Mouse (Mus musculus) right cerebral cortex, postnatal 25 days (tissue): ENCODE data around the gene Alk.

Source experiments
- DNase-seq: peaks from one replicate; pipeline ENCODE4 v3.0.0; 2022

Alk gene

GRCm38 (mm10) chr17:71962746-71963145 is 641.7 kb downstream of the Alk start:
- DNase-seq, result no peak

DNA sequence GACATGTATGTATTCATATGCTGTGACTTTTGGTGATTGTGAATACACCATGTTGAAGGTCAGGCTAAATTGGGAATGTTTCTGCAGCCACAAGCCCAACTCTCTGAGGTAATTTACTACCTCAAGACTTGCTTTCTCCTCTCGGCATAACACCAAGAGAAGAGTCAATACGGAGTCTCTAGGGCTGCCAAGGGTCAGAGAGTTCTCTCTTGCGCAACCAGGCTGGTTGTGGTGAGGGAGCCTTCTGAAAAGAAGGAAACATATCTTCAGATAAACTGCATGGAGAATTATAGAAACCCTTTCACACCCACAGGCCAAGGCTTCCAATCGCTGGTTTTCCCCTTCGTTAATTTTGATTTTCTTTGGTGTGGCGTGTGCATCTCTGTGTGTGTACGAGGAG is 649.4 kb downstream of the Alk start:
- DNase-seq, result no peak

DNA sequence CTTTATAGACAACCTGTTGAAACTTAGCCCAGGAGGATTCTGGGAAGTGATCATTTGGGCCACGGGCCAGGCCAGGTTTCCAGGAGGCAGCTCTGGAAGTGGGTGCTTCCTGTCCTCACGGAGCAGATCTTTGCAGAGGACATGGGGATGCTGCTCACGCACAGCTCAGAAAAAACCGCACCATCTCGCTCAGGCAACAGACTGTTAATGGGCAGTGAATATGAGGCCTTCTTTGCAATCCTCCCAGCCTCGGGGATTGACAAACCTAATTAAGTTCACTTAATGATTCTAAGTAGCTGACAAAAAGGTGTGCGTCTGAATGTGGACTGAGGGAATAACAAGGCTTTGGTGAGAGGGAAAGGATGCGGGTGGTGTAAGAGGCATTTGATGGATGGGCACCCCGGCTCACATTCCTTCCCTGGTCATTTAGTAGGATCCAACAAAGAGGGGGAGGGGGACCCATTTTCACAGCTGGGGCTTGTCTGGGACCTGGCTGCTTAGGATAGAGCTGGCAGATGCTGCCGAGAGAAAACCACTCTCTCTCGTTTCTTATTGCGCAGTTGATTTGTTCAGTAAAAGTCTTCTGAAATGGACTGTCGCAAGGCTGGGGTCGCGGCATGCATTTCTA is 650.1 kb downstream of the Alk start:
- DNase-seq, result no peak

- DNase-seq, result no peak
These were observed 653.5 kb downstream of the Alk start for GRCm38 (mm10) chr17:71950968-71951367.

DNA sequence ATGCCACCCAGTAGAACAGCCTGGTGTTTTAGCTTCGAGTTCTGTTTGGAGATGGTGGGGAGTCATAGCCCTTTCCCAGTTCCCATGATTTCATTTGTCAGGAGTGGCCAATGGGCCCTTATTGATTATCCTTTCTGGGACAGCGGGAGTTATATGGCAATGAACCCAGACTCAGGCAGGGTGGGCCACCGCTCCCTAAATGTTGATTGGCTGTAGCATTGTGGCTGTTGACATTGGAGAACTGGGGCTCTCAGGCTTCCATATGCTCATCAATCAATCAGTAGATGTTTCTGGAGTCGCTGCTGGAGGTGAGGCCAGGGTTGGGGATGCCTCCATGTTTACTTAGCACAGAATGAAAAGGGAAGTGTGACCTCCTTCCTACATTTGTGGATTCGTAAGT is 655.7 kb downstream of the Alk start:
- DNase-seq, result no peak

DNA sequence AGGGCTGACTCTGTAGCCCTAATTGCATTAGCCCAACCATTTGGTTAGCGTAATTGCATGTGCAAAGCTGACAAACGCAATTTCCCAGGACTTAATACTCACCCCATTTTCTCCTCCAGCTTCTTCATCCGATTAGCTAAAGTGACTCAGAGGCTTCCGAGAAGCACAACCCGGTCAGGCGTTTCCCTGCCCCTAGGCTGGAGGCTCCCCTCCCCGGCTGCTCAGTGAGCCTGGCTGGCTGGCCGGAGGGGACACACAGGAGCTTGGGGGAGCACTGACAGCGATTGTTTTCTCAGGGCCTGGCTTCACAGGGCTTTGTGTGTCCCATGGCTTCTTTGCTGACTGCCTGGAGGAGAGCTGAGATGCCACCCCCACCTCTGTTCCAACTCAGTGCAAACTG is 657.0 kb downstream of the Alk start:
- DNase-seq, result no peak

DNA sequence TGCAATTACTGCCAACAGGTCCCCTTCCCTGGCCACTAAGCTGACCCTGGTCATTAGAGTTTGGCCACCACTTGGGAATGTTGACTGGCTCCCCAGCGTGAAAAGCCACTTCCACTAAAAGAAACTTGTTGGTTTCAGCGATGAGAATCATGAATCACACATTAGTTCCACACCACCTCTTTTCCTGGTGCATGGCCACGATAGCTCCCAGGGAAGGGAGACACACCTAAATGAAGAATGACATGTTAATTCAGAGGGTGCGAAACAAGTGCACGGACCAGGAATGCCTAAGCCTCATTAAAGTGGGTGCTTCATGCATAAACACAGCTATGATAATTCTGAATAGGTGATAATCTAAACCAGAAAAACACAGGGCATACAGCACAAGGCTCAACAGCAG is 660.4 kb downstream of the Alk start:
- no peak for DNase-seq

DNA sequence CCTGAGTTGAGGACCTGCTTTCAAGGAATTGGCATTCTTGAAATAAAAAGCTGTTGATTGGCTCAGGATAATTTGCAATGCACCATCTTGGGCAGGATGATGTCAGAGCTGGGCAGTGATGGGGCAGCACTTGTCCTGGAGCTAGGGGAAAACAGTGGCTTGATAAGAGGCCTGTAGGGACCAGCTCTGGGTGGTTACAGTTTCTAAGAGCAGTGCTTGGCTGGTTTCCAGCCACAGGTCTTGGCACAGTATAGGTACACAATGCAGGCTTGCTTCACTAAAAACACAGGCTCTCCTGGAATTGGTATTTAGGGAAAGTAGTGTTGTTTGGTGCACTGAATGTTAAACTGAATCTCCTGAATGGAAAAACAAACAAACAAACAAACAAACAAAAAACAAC is 662.4 kb downstream of the Alk start:
- DNase-seq, result no peak

DNA sequence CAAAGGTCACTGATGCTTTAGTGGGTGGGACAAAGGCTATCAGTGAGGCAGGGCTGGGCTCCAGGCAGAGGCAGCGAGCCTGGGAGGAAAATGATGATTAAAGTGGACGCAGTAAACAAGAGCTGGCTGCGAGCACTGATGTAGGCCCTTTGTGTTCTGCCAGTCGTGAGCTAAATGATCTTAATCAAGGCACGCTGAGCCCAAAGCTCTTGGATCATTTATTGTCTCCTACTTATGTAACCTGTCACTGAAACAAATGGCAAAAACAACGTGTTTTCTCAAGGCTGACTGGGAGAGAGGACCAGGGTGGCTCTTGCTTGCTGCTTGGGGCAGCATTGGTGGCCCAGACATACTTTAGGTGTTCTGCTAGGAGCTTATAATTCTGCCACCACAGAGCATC is 663.0 kb downstream of the Alk start:
- DNase-seq, result no peak

- no peak for DNase-seq
These were observed 667.7 kb downstream of the Alk start for GRCm38 (mm10) chr17:71936681-71937080.

DNA sequence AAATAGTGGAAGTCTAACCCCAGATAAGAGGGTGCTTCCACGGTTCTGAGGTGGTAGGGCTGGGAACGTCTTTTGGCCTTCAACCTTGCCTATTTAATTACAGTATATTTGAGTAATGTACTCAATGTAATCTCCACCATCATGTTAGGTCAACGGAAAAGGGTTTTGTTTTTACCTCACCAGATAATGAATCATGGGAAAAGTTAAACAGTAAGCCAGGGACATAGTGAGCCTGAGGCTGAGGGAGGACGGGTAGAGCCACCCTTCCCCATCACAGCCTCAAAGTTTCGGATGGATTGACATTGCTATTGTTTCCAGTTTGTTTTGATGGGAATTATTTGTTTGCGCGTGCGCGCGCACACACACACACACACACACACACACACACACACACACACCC is 668.6 kb downstream of the Alk start:
- no peak for DNase-seq

DNA sequence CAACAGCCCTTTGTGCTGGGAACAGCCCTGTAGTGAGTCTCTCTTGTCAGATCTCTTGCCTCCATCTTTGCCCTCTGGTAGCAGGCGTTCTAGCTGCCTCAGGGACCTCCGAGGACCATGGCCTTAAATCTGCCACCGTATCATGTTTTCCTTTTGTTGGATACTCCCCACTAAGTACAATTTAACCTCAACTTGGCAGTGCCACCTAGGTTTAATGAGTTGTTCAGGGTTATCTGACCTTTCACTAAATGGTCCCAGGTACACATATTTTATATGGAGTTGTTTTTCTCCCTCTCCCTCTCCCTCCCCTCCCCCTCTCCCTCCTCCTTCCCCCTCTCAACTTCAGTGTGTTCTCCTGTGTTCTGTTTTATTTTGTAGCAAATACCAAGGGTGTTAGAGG is 669.1 kb downstream of the Alk start:
- no peak for DNase-seq

GRCm38 (mm10) chr17:71914941-71915340 is 689.5 kb downstream of the Alk start:
- DNase-seq, result no peak

DNA sequence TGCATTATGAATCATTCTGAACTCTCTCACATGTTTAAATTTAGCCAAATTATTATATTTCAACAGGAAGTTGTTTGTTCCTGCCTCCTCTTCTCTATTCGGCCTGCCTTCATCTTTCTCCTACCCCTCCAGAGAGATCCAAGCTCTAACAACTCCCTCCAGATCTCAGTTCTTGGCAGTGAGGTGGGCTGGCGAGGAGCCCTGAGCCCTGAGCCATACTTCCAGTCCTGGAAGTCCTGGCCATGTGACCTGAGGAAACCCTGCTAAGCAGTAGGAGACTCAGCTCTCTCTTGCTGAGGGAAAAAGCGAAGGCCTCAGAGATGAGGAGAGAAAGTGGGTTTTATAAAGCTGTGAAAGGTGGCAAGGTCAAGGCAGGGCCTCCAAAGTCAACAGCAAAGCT is 689.9 kb downstream of the Alk start:
- no peak for DNase-seq

GRCm38 (mm10) chr17:71913188-71913587 is 691.2 kb downstream of the Alk start:
- DNase-seq, result no peak

- DNase-seq, result no peak
These were observed 695.3 kb downstream of the Alk start for GRCm38 (mm10) chr17:71909107-71909506.

DNA sequence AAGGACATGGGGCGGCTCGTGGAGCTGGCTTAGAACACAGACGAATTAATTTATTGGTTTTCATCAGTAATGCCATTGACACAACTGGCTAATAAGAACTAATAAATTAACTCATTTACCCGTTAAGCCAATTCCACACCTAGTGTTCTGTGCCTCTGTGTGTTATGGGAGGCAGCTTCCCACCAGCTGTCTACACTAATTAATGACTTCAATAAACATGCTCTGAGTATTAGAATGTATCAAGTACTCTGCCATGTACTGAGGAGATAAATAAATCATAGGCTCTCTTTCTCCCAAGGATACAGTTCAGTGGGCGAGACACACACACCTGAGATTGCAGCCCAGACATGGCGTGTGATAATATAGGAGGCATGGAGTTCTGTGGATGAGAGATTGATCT is 723.1 kb downstream of the Alk start:
- no peak for DNase-seq

DNA sequence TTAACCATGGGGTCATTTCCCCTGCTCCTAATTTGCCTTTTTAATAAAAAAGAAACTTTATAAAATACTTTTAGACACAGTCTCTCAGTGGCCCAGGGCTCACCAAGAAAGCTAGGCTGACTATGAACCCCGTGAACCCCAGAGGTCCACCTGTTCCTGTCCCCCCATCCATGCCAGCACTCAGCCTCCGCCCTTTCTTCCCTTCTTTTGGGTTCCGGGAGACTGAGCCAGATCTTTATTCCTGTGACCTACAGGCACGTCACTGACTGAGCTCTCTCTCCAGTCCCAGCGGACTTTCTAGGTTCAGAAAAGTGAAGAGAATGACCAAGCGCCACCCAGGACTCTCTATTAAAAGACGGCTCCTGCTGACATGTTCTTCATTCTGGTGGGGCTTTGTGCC is 728.9 kb downstream of the Alk start:
- no peak for DNase-seq

DNA sequence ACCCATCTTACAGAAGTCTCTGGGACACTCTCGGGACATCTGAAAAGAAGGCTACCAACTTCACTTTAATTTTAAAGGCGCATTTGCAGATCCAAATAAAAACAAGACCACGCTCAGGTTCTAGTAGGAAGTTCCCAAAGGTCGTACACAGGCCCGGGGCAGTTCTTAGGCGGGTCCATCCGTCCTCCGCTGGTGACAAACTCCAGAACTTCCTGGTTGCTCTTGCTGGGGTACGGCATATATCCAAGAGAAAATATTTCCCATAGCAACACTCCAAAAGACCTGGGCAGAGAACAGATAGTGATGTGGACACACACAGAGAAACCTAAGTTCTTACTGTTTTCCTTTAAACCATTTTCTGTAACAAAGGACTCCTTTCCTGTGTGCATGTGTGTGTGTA is 729.6 kb downstream of the Alk start:
- no peak for DNase-seq

DNA sequence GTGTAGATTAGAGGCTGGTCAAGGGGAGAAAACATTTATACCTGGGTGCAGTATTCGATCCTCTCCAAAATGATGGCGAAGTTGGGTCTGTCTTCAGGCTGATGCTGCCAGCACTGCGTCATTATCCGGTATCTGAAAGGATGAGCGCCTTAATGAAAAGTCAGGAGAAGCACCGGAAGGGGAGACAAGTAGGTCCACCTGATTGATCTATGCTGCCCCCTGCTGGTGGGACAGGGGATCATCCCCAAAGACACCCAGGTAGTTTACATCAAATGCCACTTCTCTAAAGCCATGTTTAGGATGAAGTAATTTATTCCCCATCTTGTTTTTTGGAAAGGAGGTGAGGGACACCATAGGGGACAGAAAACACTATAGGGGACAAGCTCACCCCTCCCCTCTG is 730.4 kb downstream of the Alk start:
- DNase-seq, result peak; percentile 32

DNA sequence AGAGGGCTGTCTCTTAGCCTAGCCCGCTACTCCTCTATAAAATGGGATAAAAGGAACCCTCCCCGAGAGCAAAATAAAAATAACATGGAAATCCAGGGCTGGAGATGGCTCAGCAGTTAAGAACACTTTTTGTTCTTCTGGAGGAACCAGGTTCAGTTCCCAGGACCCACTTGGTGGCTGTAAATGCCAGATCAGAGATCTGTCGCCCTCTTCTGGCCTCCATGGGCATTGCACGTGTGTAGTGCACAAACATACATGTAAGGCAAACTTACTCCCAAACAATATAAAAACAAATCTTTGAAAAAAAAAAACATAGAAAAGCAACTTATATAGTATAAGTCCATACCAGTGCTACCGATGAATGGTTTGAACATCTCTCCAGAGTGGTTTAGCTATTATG is 731.5 kb downstream of the Alk start:
- DNase-seq, result no peak

- no peak for DNase-seq
These were observed 732.4 kb downstream of the Alk start for GRCm38 (mm10) chr17:71871981-71872380.

- no peak for DNase-seq
These were observed 733.8 kb downstream of the Alk start for GRCm38 (mm10) chr17:71870641-71871040.

DNA sequence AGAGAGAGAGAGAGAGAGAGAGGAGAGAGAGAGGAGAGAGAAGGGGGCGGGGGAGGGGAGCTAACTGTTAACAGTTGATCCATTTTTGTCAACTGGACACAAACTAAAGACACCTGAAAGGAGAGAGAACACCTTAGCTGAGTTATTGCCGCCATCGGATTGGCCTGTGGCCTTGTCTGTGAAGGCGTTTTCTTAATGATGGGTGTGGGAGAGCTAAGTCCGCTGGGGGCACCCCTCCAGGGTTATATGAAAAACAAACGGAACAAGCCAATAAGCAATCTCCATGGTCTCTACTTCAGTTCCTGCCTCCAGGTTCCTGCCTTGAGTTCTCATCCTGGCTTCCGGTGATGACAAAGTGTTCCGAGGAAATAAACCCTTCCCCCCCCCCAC is 734.2 kb downstream of the Alk start:
- DNase-seq, result no peak

- peak; percentile 51 for DNase-seq
These were observed 734.8 kb downstream of the Alk start for GRCm38 (mm10) chr17:71869372-71870231.
